Mouse (Mus musculus): ENCODE measurements around the gene Adora1. TPM values are rescaled to one million over a fixed set of nuclear protein-coding genes. Genes with fewer than 3 reads are reported as not detected.

Gene Adora1
- total RNA-seq, 2 experiments from 2014 or later = 0.20 to 0.31 TPM

DNA sequence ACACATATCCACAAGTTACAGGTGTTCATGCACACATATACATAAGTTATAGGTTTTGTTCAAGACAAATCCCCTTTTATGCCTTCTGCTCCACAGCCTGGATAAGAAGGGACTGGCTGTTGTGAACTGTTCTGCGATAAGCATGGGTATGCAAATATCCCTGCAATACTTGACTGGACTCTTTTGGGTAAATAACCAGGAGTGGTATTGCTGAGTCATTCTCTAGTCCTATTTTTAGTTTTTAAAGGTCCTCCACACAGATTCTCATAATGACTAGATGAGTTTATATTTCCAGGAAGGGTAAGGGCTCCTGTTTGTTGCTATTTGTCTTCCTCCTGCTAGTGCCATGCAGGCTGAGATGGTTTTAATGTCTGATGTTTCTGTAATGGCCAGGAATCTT lies 14.1 kb downstream of the Adora1 start:
- intact Hi-C loops (cut with DNase I) = no loop called here
- no peak overlapping the region for H3K4me3 ChIP-seq
- no peak for DNase-seq
- TF ChIP-seq CTCF (IDR thresholded peaks at IDR 0.05) = no peak
- H3K27ac ChIP-seq = peak overlapping the region; percentile 9; the same call in 1 of the 2 replicates

DNA sequence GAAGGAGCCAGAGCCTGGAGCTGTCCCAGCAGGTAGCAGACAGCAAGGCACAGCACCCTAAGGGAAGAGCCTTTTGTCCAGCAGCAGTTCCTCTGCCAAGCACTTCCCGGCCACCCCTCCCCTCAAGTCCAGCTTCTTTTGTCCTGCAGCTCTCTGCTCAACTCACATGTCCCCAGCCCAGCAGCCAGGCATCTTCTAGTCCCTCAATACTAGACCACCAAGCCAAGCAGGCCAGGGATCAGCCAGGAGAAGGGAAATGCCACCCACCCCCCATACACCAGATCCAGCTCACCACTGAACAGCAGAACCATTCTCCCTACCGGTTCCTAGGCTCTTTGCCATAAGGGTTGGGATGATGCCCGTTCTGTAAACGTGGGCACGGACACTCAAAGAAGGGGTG lies 15.6 kb downstream of the Adora1 start:
- TF ChIP-seq CTCF (IDR thresholded peaks at IDR 0.05) = no peak
- H3K4me3 ChIP-seq = no peak overlapping the region
- intact Hi-C loops (cut with DNase I) = no loop called here
- no peak overlapping the region for H3K27ac ChIP-seq
- DNase-seq = no peak

DNA sequence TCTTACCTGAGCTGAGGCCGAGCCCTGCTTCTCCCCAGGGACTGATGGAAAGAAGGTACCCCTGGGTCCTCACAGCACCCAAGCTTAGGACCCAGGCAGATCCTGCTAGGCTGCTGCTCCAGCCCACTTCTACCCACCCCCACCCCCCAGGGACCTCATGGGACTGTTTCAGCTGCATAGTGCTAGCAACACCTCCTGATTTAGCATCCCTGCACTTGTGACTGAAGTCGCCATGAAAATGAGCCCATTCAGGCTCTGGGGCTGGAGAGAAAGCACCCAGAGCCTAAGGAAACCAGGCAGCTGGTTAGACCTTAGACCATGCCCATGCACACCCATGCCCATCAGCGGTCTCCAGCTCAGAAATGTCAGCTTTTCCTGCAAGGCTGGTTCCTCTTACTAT lies 17.3 kb downstream of the Adora1 start:
- TF ChIP-seq CTCF (IDR thresholded peaks at IDR 0.05) = no peak
- no peak overlapping the region for H3K27ac ChIP-seq
- DNase-seq = no peak
- no peak overlapping the region for H3K4me3 ChIP-seq
- intact Hi-C loops (cut with DNase I) = no loop called here

GRCm38 (mm10) chr1:134217028-134217481 lies 18.2 kb downstream of the Adora1 start:
- Histone ChIP-seq H3K4me3 (no peak overlapping the region), H3K27ac (no peak overlapping the region)
- DNase-seq = no peak
- TF ChIP-seq CTCF (IDR thresholded peaks at IDR 0.05) = no peak
- intact Hi-C loops (cut with DNase I) = no loop called here

DNA sequence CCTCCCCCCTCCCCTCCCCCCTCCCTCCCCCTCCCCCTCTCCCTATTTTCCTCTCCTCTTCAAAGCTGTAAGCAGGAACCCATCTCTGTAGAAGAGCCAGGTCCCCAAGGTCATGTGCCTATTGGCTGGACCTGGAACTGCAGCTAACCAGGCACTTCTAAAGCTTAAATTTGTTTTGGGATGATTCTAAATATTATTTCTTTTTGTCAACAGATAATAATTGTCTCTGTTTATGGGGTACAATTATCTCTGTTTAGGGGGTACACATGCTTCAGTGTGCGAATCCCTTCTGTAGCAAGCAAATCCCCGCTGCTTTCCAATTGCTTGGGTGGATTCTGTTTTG lies 18.6 kb downstream of the Adora1 start:
- no peak overlapping the region for H3K27ac ChIP-seq
- no peak overlapping the region for H3K4me3 ChIP-seq
- DNase-seq = no peak
- no peak for TF ChIP-seq CTCF (IDR thresholded peaks at IDR 0.05)
- intact Hi-C loops (cut with DNase I) = no loop called here

- TF ChIP-seq CTCF (IDR thresholded peaks at IDR 0.05) = no peak
- Histone ChIP-seq H3K27ac (no peak overlapping the region), H3K4me3 (no peak overlapping the region)
- intact Hi-C loops (cut with DNase I) = no loop called here
- no peak for DNase-seq
Measured at GRCm38 (mm10) chr1:134215751-134216628, 19.2 kb downstream of the Adora1 start.

GRCm38 (mm10) chr1:134215059-134215458 lies 20.2 kb downstream of the Adora1 start:
- H3K27ac ChIP-seq = no peak overlapping the region
- no peak for DNase-seq
- no peak for TF ChIP-seq CTCF (IDR thresholded peaks at IDR 0.05)
- intact Hi-C loops (cut with DNase I) = no loop called here
- no peak overlapping the region for H3K4me3 ChIP-seq

DNA sequence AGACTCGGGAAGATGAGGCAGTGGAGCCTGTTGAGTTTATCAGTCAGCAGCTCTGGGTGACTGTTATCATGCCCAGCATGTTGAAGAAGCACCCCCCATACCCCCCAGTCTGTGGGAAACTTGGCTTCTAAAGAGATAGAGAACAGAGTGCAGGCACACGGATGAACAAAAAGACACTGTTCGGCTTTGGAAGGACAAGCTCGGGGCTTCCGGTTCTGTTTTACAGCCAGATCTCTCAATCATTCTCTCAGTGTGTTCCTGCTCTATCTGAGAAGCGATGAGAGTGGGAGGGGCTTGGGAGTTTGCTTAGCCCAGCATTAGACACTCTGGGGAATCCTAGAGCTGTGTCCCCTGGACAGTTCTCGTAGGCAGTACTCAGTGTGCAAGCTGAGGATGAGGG lies 21.8 kb downstream of the Adora1 start:
- Histone ChIP-seq H3K4me3 (no peak overlapping the region), H3K27ac (no peak overlapping the region)
- DNase-seq = no peak
- TF ChIP-seq CTCF (IDR thresholded peaks at IDR 0.05) = no peak
- intact Hi-C loops (cut with DNase I) = no loop called here

DNA sequence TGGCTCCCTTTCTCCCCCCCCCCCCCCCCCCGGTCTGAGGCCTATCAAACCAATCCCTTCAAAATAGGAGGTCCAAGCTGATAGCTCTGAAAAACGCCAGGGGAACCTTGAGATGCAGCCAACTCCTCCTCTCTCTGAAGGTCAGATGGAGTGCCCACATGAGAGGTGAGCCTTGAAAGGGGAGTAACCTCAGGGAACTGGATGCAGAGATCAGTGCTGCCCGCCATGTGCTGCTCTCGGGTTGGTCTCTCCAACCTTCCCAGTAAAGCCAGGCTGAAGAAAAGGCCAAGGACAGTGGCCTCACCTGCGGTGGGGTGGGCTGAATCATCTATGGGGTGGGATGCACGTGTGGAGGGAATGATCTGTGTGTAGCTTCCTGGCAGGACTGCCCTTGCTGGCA lies 22.9 kb downstream of the Adora1 start:
- DNase-seq = no peak
- no peak for TF ChIP-seq CTCF (IDR thresholded peaks at IDR 0.05)
- H3K27ac ChIP-seq = no peak overlapping the region
- intact Hi-C loops (cut with DNase I) = no loop called here
- no peak overlapping the region for H3K4me3 ChIP-seq

- intact Hi-C loops (cut with DNase I) = no loop called here
- DNase-seq = no peak
- Histone ChIP-seq H3K27ac (no peak overlapping the region), H3K4me3 (no peak overlapping the region)
- no peak for TF ChIP-seq CTCF (IDR thresholded peaks at IDR 0.05)
Measured at GRCm38 (mm10) chr1:134211631-134212030, 23.6 kb downstream of the Adora1 start.

DNA sequence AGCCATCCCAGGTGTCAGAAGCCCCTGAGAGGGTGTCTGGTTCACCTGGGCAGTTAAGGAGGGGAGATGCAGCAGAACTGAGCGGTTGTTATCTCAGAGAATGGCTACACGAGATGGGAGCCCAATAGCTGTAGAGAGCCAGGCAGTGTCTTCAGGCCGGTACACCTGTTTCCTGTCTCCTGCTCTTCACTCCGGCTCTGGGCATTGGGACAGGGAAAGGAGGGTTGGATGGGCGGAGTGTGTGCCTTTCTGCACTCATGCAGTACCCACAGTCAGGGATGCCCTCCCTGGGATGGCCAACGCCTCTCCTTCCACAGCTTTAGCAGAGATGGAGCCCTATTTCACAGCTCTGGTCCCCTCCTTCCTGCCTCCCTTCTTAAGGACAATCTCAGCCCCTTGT lies 24.2 kb downstream of the Adora1 start:
- Histone ChIP-seq H3K27ac (no peak overlapping the region), H3K4me3 (no peak overlapping the region)
- TF ChIP-seq CTCF (IDR thresholded peaks at IDR 0.05) = no peak
- no peak for DNase-seq
- intact Hi-C loops (cut with DNase I) = no loop called here

- no peak for TF ChIP-seq CTCF (IDR thresholded peaks at IDR 0.05)
- Histone ChIP-seq H3K4me3 (no peak overlapping the region), H3K27ac (no peak overlapping the region)
- intact Hi-C loops (cut with DNase I) = no loop called here
- no peak for DNase-seq
Measured at GRCm38 (mm10) chr1:134210179-134210755, 25.0 kb downstream of the Adora1 start.

DNA sequence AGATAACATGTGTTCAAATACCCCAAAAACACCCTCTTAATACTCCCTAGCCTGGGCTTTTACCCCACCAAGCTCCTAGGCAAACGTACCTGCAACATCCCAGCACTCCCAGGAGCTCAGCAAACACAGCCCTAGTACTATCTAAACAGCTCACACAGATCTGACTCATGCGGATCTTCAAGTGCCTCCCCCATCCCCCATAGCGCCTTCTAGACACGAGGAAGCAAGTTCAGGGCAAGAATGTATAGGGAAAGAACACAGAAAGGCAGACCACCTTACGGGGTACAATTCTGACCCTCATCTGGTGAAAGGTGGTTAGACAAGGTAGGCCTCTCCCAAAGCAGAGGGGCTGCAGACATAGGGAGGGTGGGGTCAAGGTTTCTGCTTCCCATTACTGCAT lies 29.1 kb downstream of the Adora1 start:
- TF ChIP-seq CTCF (IDR thresholded peaks at IDR 0.05) = no peak
- intact Hi-C loops (cut with DNase I) = no loop called here
- no peak overlapping the region for H3K4me3 ChIP-seq
- no peak for DNase-seq
- no peak overlapping the region for H3K27ac ChIP-seq
